Mouse (Mus musculus): ENCODE data around the gene Tmem150b.

Tmem150b gene

DNA sequence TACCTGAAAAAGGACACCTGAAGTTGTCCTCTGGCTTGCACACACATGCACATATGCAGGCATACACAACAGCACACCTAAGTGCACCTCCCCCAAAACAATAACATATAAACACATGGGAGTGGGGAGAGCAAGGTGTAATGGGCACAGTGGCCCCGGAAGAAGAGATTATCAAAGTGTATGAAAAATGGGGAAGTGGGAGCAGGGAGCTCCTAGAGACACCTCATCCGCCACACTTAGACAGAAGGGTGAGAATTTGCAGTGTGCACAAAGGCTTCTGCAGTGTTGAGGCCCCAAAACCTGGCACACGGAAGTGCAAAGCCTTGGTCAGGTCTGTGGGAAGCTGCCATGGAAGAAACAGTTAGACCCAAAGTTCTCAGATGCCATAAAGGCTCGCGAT lies 6.0 kb upstream of the Tmem150b start:
- no peak for DNase-seq (ENCODE audit: low read depth, low spot score)

DNA sequence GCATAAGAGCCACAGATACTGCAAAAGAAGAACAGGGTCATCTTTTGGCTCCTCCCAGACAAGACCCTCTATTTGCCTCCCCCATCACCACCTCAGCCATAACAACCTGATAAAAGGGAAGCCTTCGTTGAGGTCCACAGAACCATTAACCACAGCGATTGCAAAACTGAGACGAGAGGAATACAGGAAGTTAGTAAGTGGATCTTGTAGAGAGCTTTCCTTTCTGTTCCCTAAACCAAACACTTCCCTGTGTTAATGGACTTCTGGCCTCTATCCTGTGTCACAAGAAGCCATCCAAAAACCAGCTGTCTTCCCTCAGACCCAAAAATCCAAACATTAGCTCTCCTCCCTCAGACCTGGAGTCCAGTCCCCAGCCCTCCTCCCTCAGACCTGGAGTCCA lies 690 bp downstream of the Tmem150b start:
- DNase-seq (ENCODE audit: low read depth, low spot score), result no peak

DNA sequence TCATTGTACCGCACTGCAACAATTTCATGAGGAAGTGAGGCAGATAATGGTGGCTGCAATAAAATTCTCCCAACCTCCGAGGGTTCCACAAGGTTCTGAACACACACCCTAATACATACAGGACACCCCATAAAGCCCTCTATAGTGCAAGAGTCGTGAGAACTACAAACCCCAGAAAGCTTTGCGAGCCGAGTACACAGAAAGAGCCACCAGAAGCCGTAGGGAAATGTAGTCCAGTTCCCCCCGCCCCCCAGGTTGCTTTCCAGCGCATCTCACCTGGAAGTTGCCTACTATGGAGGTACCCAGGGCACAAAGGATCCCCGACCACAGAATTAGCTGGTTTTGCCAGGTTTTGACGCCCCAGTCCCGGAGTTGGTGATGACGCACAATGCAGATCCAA lies 1.5 kb downstream of the Tmem150b start:
- no peak for DNase-seq (ENCODE audit: low read depth, low spot score)

DNA sequence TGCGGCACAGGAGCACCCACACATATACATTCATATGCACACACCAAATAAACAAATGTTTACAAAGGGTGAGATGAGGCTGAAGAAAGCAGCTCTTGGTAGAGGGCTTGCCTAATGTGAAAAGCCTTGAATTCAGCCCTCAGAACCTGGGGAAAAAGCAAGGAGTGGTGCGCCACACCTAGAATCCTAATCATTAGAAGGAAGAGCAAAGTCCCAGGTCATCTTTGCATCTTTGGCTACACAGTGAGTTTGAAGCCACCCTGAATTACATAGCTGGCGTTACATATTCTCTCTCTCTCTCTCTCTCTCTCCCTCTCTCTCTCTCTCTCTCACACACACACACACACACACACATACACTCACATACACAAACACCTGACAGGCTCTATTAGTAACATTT lies 5.8 kb downstream of the Tmem150b start:
- DNase-seq (ENCODE audit: low read depth, low spot score), result no peak

DNA sequence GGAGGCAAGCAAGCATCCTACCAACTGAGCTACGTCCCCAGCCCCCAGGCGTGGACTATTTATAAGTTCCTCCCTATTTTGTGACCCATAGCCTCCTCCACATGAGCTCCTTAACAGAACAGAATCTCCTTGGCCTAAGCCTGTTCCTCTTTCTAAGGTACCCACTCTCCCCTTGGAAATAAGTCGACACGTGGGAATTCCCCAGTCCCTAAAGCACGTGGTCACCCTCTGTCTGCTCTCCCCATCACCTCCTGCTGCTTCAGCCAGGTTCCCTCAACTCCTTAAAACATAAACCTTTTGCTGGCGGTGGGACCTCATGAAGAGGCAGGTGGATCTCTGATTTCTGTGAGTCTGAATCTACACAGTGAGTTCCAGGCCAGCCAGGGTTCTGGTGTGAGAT lies 8.1 kb downstream of the Tmem150b start:
- no peak for DNase-seq (ENCODE audit: low read depth, low spot score)

DNA sequence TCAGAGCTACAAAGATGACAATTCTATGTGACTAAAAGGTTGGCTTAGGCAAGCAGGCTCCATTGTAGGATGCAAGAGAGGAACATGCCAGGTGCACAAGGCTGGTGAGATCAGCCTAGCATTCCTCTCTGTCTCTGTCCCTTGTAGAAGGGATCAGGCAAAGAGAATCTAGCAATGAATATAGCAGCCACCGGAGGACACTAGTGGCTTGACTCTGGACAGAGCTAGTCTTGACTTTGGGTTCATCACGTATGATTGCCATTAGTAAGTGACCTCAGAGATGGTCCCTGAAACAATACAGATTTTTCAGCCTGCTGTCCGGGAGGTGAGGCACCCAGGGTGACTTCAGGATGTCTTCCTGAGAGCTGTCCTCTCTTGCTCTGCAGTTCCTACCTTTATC lies 12.5 kb downstream of the Tmem150b start:
- no peak for DNase-seq (ENCODE audit: low read depth, low spot score)

DNA sequence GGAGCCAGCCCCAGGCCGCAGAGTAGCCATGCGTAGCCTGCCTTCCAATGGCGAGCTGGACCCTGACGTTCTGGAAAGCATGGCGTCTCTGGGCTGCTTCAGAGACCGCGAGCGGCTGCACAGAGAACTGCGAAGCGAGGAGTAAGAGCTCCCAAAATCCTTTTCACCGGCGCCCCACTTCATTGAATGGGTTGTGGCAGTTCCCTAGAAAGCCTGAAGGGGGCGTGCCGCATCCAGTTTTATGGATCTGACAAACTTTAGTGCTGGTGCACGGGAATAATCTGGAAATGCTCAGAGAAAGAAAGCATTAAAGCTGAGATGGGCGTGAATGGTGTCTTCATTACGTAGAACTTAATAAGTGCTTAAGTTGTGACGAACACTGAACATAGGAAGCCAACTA lies 20.0 kb downstream of the Tmem150b start:
- DNase-seq (ENCODE audit: low read depth, low spot score), result no peak

DNA sequence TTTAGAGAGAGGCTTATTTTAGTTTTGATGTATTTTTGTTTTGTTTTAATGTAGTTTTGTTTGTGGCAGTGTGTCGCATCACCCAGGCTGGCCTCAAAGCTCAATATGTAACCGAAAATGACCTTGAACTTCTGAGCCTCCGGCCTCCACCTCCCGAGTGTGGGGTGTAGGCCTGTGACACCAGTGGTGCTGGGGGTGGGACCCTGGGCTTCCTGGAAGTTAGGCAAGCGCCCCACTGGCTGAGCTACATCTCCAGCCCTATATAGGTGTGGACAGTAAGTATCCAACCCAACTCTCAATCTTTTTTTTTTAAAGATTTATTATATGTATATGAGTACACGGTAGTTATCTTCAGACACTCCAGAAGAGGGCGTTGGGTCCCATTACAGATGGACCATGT lies 21.9 kb downstream of the Tmem150b start:
- no peak for DNase-seq (ENCODE audit: low read depth, low spot score)

DNA sequence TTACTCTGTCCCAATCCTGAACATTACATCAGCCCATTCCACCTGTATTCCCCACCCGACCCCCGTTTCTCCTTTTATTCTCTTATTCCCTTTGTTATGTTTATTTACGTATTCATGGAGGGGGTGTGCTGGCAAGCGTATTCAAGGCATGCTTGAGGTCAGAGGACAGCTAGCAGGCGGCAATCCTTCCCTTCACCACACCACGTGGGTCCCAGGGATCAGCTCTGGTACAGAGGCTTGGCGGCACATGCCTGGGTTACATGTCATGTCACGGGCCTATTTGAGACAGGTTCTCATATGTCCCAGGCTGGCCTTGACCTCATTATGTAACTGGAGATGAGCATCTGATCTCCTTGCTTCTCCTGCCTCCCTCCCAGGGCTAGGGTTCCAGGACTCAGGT lies 22.7 kb downstream of the Tmem150b start:
- no peak for DNase-seq (ENCODE audit: low read depth, low spot score)

DNA sequence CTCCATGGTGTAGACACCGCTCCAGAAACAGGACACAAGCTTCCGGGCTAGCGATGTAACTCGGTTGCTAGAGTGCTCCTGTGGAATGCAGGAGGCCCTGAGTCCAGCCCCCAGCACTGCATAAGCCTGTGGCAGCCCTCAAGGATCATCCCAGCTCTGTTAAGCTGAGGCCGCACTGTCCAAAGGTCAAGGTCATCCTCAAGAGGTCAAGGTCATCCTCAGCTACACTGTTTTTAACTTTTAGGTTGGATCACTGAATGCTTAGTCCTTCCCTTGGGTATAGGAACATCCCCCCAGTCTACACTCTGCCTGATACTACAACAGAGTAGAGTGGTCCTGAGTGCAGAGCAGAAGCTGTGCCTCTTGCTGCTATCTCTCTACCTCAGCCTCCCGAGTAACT lies 32.0 kb downstream of the Tmem150b start:
- no peak for DNase-seq (ENCODE audit: low read depth, low spot score)

DNA sequence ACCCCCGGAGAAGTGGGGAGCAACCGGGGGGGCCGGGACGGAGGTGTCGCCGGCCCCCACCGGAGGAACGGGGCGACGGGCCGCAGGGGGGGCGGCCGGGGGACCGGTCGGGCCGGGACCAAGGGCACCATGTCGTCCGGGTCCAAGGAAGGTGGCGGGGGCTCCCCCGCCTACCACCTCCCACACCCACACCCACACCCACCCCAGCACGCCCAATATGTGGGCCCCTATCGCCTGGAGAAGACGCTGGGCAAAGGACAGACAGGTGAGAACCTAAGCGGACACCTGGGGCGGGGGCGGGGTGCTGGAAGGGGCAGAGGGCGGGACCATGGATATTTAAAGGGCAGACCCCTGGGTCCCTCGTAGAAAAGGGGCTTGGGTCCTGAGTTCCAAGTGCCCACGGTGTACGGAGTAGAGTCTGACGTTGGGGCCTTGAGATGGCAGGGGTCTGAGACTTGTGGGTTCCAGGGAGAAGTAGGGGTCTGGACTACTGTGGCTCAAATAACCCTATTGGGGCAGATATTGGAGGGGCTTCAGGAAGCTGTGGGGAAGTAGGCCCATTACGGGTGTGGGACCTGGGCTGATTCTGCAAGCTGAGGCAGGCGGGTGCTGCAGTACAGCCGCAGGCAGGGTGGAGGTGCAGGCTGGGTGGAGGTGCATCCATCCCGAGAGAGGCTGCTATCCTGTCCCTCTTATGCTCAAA lies 33.9 kb downstream of the Tmem150b start:
- DNase-seq (ENCODE audit: low read depth, low spot score), result no peak

DNA sequence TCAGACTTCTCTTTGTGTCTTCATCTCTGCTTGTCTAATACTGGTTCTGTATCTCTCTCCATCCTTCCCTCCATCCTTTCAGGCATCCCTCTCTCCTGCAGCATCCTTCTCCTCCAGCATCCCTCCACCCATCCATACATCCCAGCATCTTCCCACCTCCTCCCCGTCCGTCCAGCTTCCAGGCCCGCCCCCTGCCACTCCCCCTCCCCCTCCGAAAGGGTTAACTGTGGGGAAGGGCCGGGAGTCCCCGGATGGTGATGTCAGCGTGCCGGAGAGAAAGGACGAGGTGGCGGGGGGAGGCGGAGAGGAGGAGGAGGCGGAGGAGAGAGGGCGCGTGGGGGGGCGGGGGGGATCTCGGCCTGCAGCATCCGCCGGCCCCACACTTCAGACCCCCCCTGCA lies 34.7 kb downstream of the Tmem150b start, which contains the start of gene Brsk1:
Gene Brsk1 (plus strand): TSS at position 218 of the 400 bp plus-strand sequence.
- DNase-seq (ENCODE audit: low read depth, low spot score), result peak; percentile 82

DNA sequence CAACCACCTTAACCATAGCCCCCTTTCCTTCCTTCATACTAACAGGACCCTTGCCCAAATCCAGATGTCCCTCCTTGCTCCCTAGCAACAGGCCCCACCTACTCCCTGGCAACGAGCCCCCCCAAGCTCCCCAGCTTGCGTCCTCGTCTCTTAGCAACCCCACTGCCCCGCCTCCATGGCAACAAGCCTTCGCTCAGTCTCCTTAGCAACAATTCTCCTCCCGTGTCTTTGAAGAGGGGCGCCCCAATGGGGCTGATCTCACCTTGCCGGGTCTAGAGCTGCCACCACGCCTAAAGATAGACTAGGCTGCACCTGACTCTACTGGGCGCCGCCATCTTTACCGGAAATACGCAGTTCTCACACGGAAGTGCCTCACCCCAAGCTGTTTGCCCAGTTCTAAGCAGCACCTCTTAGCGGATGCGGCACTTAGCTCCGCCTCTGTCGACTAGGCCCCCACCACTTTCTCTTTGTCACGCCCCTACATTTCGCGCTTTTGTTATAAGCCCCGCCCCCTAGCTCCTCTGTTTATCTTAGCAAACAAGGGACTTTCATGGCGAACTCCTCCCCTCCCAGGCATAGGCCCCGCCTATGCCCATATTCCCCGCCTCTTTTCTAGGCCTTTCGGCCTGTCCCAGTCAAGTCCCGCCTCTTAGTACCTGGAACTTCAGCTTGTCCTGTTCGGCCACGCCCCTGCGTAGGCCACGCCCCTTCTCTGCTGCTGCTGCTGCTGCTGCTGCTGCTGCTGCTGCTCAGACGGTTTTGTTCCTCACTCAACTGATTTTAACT lies 40.2 kb downstream of the Tmem150b start, which contains the start of gene Hspbp1:
Gene Hspbp1 (minus strand): TSS at position 437 of the 786 bp plus-strand sequence.
- peak; percentile 96 for DNase-seq (ENCODE audit: low read depth, low spot score)

DNA sequence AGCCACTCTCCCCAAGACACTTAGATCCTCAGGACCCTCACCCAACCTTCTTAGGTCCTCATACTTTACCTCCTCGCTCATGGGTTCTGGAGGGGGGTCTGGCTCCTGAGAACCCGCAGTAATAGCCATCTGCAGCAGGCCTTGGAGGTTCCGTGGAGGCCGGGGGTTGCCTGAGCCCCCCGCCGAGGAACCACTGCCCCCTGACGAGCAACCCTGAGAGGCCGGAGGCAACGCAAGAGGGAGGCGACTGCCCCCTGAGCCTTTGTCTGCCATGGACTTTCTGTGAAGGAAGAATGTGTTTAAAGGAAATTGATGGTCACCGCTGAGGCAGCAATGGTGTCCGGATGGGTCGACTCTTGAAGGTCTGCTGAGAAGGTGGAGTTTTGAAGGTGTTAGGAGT lies 40.8 kb downstream of the Tmem150b start:
- no peak for DNase-seq (ENCODE audit: low read depth, low spot score)

DNA sequence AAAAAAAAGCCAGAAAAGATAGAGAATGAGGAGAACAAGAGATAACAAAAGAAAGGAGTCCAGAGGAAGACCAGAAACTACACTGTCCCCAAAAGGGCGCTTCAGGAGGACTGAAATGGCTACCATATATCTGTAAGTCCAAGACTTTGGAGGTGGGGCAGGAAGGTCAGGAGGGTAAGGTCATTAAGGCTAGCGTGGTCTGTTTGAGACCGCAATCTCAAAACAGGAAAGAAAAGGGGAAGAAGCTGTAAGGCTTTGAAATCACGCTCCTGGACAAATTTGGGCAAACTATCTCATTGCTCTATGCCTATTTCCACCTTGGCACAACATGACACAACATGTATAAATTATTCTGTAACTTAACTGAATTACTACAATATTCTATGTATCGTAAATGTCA lies 41.7 kb downstream of the Tmem150b start:
- no peak for DNase-seq (ENCODE audit: low read depth, low spot score)

DNA sequence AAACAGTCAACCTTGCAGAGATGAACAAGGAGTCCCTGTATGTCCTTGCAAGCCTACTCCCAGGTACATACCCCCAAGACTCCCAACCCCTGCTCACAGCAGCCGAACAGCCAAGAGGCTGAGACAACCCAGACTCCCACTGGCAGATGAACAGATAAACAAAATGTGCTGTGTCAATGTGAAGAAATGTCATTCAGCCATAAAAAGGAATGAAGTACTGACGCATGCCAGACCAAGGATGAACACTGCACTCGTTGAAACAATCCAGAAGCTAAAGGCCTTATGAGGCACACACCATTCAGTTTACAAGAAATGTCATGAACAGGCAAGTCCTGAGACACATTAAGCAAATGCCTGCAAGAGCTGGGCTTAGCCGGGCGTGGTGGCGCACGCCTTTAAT lies 49.8 kb downstream of the Tmem150b start:
- no peak for DNase-seq (ENCODE audit: low read depth, low spot score)

DNA sequence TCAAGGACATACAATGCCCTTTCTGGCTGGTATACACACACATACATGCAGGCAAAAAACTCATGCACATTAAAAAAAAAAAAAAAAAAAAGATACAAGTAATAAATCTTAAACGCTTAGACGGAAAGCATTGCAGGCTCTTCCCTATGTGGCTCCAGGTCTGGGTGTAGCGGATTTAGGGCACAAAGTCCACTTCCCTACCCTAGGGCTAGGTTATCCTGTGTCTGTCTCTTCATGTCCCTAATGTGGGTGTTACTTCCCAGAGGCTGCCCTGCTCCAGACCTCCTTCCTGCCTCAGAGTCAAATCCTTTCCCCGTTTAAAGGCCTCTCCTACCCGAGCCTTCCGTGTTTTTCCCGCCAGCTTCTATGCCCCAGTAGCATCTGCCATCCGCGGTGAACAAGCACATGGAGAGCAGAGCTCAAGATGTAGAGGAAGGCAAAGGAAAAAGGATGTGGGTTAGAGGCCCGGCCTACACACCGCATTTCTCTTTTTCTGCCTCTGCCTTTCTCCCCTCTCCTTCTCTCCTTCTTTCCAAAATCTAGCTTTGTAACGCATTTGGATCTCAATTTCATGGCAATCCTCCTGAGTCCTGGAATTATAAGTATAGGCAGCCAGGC lies 50.8 kb downstream of the Tmem150b start:
- no peak for DNase-seq (ENCODE audit: low read depth, low spot score)

DNA sequence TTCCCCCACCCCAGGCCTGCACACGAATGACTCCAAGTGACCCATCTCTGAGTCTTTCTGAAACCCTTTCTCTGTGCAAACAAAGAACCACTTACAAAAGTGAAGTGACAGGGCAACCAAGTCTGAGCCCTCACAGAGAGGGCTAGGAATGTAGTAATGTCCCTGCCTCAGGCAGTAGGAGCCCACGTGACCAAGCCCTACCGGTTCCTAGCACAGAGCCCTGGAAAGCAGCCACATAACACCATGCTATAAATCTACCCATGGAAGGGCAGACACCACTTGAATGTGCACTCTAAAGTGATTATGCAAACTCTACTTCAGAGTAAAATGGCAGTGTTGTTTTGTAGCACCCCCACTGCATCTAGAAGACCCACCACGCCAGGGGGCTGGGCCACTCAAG lies 53.1 kb downstream of the Tmem150b start:
- DNase-seq (ENCODE audit: low read depth, low spot score), result no peak

DNA sequence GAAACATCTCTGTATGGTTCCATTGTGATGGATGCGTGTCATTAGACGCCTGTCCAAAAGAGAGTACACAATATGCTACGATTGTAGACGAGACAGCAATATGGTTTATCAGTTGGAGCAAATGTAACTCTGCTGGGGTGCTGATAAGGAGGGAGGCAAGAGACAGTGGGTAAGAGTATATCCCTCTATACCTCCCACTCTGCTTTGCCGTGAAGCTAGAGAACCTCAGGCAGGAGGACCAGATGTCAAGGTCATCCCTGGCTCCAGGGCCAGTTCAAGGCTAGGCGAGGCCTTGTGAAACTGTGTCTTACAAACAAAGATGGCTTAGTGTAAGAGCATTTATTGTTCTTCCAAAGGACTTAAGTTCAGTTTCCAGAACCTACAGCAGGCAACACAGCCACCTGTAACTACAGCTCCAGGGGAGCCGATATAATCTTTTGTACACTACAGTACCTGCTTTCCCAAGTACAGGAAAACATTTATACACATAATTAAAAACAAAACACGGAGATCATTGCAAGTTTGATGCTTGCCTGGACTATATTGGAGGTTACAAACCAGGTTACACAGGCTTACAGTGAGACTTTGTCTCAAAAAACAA lies 54.3 kb downstream of the Tmem150b start:
- no peak for DNase-seq (ENCODE audit: low read depth, low spot score)

DNA sequence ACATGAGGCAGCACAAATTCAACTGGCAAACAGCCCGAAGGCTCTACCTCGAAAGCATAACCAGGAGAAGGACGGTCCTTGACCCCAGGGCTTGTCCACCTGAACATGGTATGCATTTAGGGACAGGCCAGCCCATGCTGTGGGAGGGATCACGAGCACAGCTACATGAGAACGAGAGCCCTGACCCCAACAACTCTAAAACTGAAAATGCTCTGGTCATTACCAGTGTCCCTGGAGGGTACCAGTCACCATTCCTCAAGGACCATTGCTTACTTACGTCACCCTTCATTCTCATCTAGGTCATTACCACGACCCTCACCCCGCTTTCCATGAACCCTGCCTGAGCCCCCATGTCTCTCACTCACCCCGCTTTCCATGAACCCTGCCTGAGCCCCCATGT lies 55.9 kb downstream of the Tmem150b start:
- DNase-seq (ENCODE audit: low read depth, low spot score), result no peak

DNA sequence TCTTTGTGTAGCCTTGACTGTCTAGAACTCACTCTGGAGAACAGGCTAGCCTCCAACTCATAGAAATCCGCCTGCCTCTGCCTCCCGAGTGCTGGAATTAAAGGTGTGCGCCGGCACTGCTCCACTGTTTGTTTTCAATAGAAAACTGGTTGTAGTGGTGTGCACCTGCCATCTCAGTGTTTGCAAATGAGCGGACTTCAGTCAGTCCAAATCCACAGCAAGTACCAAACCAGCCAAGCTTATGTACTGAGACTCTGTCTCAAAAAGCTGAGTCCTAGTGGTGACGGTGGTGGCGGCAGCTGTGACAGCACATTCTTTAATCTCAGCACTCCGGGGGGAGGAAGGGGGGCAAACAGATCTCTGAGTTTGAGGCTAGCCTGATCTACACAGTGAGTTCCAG lies 56.5 kb downstream of the Tmem150b start:
- no peak for DNase-seq (ENCODE audit: low read depth, low spot score)

DNA sequence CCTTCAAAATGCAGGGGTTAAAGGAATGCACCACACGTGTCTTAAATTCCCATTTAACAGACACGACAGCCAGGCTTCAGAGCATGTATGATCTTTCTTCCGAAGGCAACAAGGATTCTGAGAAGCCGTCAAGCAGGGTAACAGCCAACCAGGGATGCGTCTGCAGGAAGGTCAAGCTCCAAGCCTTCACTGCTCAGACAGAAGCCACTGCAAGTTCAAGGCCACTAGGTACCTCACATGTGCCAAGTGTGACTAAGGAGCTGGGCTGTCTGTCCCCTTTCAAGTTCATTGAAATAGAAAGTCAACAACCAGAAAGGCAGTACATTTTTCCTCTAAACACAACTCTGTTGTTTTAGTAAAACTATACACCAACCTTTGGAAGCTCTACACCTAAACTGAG lies 58.2 kb downstream of the Tmem150b start:
- no peak for DNase-seq (ENCODE audit: low read depth, low spot score)
